Mouse (Mus musculus): ENCODE measurements around the gene Capn5.

- no peak for TF ChIP-seq POLR2A (IDR thresholded peaks at IDR 0.05; ENCODE audit: low read depth, low read length)
- no peak for TF ChIP-seq CTCF (IDR thresholded peaks at IDR 0.05; ENCODE audit: extremely low read depth, insufficient read depth, insufficient read length, insufficient replicate concordance)
Observed at GRCm38 (mm10) chr7:98097557-98097956, 80.5 kb downstream of the Capn5 start.
